Mouse (Mus musculus) left cerebral cortex, postnatal 10 days (tissue): Measurements from ENCODE around the gene Wipf3. TPM values are rescaled to one million over a fixed set of nuclear protein-coding genes. Genes with fewer than 3 reads are reported as not detected.

Source experiments
- DNase-seq, 2 experiments: peaks; one replicate each; pipeline ENCODE4 v3.0.0; 2021 to 2022; ENCODE audit warnings: low spot score in 2 of 2, mixed read lengths in 1 of 2; ENCODE audit errors: extremely low spot score in 1 of 2
- intact Hi-C: fragments of 180-260 bp; cut with DNase I; formaldehyde crosslinking; loops from one replicate; pipeline ENCODE4 v1.15.1; 2025
- total RNA-seq, 2 experiments: library from RNA; stranded (reverse); gene quantifications; 2 replicates each; pipeline ENCODE4 v1.2.3; 2021

Gene Wipf3
- total RNA-seq, 2 experiments from 2014 or later, result 23.2 to 33.3 TPM

DNA sequence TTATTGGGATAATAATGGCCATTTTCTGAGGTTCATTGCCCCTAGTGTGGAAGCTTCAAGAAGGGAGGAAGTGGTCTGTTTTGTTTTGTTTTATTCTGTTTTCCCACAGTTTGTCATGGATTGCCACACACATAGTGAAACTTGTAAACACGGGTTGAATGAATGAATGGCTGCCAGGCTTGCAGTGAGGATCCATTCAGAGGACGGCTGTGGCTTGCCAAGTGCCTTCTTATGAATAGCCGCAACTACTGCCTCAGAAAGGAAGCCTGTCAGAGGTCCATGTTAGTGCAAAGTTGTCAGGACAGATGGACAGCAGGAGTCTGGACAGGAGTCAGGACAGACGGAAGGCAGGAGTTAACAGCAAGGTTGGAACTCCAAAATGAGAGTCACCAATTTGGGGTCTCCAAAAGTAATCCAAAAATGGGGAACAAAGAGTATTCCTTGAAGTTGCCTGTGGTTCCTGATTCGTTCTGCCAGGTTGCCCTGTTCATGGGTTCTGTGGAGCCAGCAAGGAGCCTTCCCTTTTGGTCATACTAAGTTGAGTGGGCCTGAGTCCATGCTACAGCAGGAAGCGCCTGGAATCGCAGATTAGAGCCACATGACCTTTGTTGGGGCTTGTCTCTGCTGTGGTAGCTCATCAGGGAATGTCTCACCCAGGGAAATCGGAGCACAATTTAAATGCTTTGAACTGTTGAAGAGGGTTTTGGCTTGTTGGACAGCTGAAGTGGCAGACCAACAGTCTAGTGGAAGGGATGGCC lies 34.5 kb downstream of the Wipf3 start:
- peak; percentile 9 to 42 for DNase-seq

DNA sequence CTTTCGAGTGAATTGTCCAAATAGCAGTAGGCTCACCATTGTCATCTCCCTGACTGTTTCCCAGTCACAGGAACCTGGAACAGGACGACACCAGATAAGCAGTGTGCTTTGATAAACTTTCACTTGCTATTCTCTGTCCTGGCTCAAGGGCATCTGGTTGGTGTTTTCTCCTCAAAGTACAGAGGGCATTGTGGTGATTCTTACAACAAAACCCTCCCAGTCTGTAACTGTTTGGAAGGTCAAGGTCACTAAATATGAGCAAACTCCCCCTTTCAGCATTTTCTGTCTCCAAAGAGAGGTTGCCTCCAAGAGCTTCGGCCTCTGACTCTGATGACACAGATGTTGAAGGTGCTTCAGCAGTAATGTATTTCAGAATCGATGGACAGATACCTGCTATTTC lies 35.5 kb downstream of the Wipf3 start:
- no peak for DNase-seq
- intact Hi-C loops, result no loop called here

More for the DNA sequence above, 34.5 kb downstream of the Wipf3 start:
- intact Hi-C loops, result no loop called here

DNA sequence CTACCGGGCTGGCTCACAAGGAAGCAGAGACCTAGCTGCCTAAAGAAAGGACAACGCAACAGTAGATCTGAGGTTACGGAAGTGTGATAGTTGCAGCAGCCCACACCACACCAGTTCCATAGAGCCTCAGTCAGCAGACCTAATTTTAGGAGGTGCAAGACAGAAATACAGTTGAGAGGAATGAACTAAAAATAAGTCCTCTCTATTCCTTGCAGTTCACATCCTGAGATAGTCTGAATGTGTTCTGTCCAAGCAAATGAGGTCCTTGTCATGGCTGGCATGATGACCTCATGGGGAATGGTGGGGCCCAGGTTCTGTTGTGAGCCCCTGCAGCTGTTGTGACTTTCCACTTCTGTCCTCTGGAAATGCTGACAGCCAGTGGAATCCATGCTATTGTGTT lies 38.0 kb downstream of the Wipf3 start:
- DNase-seq, result no peak
- intact Hi-C loops, result no loop called here

DNA sequence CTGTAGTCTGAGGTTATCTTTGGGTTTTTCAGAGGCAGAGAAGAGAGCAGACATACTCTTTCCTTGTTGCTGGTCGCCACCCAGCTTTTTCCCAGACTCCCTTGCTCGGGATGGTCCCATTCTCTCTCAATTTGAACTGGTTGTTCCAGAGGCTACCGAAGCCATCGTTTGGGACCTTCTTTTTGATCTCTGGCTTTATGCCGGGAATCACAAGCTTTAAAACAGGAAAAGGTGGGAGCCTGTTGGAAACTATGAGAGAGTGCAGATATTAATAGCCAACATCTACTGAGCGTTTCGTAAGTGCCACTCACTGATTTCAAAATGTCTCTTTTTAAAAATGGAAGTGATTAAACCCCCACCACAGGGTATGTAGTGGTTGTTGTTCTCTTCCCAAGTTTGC lies 42.5 kb downstream of the Wipf3 start:
- intact Hi-C loops, result loop anchor here (5.0 kb wide), 1 partner anchor 40 kb away; no protein-coding TSS in a partner anchor
- no peak for DNase-seq

DNA sequence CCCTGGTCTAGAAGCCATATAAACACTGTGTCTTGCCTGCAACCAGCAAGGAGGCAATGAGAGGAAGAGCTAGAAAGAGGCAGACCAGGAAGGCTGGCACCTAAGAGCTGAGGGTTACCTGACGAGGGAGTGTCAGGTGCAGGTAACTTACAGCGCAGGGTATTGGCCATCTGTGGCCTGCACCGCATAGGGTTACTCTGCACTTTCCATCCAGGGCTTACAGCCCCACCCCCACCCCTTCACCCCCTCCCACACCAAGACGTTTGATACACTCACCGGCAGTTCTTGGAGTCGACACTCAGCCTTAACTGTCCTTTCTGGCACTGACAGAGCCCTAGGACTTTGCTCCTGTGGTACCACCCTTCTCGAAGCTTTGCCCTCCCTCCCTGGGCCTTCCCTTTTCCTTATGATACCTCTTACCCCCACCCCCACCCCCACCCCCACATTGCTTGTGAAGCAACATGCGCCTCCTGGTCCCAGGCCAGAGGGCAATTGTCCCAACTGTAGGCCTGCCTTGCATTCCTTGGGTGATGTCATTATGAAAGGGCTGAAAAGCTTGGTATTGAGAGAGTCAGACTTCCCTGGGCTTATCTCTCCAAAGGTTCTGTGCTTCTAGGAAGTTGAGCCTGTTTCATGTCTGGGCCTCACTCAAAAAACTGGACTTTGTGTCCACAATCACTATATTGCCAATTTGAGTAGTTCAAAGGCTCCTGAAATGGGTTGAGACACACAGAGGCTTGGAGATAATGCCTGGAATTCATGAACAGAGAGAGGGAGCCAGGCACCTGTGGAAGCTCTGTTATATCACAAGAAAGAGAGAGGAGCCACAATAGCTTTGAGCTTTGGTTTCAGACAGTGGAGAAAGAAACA lies 43.7 kb downstream of the Wipf3 start:
- intact Hi-C loops, result loop anchor here (5.0 kb wide), 1 partner anchor 41 kb away; no protein-coding TSS in a partner anchor
- no peak for DNase-seq

DNA sequence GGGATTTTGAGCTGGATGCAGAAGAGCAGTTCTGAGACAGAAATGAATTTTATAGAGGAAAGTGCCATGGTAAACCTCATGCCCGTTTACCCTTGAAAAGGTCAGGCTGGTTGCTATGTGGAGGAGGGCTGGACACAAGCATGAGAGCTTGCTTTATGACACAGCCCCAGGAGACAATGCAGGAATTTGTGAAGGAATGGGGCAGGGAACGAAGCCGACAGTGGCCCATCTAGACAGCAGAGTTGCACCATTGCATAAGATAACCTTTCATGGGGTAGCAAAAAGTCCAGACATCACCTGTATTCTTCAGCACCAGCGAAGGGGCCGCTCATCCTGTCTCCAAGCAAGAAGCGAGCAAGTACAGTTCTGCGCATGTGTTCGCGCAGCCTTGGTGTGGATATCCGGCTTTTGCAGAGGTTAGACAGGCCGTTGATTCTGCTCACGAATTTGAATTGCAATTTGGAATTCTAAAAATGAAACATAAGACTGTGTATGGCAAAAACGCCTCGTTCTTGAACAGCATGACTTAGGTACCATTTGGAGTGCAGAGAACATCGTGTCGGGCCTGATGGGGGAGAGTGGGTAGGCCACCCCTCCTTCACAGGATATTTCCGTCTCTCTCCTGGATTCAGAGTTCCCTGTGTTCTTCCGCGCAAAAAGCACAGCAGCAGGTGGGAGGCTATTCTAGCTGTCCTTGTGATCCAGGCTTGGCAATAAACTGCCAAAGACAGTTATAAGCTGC lies 46.7 kb downstream of the Wipf3 start:
- DNase-seq, result peak in 1 of 2 experiments; percentile 27
- intact Hi-C loops, result no loop called here

DNA sequence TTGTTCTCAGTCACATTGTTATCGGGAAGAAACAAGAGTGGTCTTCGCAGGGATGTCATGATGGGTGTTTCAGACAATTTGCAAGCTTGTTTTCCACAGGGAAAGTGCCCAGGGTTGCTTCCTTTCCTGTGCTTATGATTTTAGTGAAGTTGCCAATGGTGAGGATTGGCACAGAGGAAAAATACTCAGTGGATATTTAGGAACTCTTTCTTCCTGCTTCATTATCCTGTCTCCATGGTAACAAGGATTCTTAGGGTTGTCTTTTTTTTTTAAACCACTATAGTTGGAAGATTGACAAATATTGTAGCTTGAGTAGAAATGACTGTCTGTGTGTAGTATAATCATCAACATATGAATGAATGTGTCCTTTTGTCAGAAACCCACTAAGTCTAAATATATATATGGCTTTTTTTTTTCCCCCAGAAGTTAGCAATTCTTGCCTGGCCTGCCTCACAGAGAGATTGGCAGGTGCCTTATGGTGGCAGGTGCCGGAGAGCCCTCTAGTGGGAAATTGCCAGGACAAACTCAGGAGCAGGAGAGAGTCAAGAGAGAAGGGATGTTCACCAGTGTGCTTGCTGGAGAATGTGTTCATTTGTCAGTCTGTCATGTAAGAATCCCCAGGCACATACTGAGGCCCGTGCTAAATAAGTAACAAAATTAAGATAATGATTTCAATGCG lies 49.4 kb downstream of the Wipf3 start:
- DNase-seq, result peak in 1 of 2 experiments; percentile 34
- intact Hi-C loops, result no loop called here

DNA sequence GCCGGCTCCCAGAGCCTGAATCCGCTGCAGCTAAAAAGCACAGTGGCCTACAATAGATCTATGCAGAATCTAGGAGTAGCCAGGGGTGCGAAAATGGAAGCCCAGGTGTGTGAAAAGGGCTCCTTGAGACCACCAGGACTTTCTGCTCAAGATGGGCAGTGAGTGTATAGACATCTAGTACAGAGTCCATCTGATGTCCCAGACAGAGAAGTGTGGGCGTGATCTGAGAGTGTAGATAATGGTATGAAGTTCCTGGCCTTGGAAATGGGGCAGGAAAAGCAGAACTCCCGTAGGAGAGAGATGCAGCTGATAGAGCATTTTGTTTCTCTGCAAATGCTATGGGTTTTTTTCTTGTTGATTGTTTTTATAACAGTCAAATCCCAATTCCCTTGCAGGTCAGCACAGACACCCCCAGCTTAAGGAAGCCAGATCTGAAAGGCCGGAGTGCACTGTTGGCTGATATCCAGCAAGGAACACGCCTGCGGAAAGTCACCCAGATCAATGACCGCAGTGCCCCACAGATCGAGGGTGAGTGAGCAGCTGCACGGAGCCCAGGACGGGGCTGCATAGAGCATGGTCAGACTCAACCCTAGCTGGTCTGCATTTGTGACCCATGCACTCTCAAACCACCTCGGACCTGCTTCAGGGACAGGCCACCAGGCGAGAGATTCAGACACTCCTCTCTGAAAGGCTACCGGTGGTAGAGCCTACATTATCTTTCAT lies 52.1 kb downstream of the Wipf3 start:
- intact Hi-C loops, result loop anchor here (5.0 kb wide), 1 partner anchor 89 kb away; no protein-coding TSS in a partner anchor
- DNase-seq, result no peak

DNA sequence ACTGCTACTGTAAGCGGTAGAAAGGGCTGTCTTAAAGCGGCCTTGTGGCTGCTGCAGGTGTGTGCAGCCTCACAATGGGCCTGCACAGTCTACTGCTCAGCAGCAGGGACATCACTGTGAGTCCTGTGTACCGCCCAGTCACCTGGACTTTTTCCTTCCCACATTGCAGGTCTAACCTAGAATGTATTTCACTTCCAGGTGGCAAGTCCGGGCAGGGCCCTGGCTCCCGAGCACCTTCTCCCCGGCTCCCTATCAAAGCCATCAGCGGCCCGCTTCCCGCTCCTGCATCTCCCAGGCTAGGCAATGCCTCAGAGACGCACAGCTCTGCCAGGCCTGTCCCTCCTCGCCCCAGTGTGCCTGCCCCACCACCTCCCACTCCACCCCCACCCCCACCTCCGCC lies 55.6 kb downstream of the Wipf3 start:
- DNase-seq, result no peak
- intact Hi-C loops, result loop anchor here (5.0 kb wide), 1 partner anchor 93 kb away; no protein-coding TSS in a partner anchor

DNA sequence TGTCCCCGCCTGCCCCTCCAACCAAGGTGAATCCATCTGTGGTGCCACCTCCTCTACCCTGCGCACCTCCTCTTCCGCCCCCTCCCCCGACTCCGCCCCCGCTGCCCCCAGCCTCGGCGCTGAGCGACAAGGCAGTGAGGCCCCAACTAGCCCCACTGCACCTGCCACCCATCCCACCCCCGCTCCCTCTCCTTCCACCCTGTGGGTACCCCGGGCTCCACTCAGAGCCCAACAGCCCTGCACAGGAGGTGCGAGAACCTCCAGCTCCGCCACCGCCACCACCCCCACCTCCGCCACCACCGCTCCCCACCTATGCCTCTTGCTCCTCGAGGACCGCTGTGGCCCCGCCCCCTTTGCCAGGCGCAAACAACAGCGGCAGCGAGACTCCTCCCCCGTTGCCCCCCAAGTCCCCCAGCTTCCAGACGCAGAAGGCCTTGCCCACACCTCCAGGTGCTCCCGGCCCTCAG lies 56.1 kb downstream of the Wipf3 start:
- DNase-seq, result peak in 1 of 2 experiments; percentile 42
- intact Hi-C loops, result no loop called here

DNA sequence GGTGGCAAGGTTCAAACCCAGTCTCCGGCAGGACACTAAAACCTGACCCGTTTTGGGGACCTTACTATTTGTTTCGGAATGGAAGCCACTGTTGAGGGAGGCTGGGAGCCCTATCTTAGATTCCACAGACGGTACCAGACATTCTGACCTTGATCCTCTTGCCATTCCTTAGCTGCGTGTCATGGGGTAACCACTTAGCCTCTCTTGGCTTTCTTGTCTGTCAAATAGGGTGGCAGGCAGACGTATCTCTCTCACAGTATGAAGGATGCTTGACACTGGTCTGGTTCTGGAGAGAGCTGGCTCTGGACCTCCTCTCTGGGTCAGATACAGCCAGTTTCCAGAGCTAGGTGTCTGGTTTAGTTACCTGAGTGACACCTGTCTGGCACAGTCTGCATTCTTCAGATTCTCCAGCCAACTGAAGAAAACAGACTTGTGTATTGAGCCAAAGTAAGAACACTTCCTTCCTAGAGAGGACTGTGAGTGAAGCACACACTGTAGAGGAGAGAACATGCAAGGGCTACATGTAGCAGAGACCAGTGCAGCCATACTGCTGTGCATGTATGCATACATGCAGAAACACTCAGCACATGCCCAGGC lies 56.7 kb downstream of the Wipf3 start:
- intact Hi-C loops, result no loop called here
- no peak for DNase-seq

DNA sequence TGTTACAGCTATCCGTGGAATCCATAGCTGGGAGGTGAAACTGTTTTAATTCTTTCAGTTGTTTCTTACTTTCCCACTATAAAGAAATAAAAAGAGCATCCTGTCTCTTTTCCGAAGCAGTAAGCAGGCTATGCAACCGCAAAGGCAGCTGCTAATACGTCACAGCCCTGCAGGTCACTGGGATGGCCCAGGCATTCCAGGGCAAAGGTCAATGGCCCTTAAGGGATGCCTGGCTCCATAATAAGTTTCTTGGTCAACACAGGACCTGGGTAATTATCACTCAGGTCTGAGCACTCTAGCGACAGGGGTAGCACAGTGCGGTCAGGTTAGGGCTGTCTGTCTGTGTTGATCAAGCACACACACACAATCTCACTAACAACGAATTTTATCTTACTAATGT lies 61.7 kb downstream of the Wipf3 start:
- intact Hi-C loops, result no loop called here
- DNase-seq, result no peak

DNA sequence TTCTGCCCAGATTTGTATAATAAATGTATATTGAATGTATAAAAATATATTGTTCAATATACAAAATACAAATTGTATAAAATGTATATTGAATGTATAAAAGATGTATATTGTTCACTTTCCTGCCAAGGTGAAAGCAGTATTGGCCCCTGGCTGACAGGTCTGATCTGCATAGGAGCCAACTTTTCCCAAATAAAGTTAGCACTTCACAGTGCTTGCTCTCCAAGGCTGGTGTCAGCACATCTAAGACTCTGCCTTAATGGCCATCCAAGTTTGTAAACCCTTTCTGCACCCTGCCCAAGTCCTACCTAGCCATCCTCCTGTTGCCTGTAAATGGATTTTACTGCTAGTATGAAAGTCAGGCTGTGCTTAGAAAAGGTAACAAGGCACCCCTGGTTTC lies 64.7 kb downstream of the Wipf3 start:
- intact Hi-C loops, result no loop called here

DNA sequence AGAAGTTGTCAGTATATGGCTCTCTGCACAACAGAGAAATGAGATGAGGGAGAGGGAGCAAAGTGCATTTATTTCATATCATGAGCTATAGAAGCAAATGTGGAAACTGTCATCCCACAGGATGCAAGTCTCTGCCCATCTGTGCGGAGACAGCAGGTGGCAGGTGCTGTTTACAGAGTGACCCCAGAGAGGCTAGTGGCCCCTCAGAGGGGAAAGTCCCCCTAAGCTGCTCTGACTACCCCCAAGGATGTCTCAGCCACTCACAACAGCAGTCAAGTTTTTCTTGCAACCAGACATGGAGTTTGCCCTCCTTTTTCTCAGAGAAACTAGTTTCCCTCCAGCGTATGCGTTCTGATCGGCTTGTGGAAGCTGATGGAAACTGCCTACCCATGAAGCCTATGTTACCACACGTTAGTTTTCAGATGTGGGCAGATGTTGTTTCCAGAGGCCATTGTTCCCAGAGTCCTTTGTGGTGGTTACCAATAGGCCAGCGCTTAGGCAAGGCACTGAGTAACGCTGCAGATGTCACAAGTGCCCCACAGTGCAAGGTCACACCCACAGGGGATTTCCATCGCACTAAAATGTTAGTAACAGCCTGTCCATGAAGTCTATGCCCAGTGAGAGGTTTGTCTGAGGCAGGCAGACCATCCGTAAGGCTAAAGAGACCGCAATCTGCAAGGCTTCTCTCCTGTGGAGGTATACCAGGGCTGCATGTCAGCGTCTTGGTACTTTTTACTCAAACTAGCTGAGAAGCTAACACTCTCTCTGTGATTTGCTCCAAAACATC lies 65.4 kb downstream of the Wipf3 start:
- intact Hi-C loops, result no loop called here
- DNase-seq, result no peak

More for the DNA sequence above, 64.7 kb downstream of the Wipf3 start:
- no peak for DNase-seq

DNA sequence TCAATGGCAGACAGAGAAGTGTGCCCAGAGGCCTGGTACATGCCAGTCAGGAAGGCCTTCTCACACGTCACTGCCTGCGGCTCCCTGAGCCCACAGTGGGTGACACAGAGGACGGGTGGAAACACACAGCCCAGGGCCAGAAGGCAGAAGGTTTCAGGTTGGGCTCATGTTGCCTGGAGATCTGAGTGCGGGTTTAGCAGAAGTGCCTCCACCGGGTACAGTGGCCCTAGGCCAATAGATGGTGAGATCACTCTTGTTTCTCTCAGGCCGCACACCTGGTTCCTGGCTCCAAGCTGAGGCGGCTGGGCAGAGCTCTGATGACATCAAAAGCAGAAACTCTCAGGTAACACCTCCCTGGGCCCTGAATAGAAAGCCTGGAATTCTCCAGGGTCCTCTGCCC lies 66.8 kb downstream of the Wipf3 start:
- intact Hi-C loops, result no loop called here
- DNase-seq, result no peak

DNA sequence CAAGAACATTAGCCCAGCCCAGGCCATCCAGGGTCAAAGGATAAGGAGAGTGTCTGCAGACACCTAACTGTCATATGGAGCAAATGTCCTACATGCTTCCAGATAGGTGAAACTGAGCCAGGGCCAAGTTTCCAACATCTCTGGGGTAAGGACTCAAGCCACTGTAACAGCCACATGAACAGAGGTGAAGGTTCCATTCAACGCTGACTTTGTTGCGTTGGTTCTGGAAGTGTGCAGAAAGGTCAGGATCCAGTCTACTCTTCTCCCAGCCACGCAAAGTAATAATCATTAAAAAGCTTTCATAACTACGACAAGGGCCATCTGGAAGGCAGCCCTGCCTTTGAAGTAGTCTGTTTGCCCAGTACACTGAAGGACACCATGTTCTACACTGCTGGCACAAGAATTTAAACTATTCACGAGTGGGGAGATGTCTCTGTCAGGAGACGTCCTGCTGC lies 73.3 kb downstream of the Wipf3 start:
- intact Hi-C loops, result no loop called here
- DNase-seq, result no peak

DNA sequence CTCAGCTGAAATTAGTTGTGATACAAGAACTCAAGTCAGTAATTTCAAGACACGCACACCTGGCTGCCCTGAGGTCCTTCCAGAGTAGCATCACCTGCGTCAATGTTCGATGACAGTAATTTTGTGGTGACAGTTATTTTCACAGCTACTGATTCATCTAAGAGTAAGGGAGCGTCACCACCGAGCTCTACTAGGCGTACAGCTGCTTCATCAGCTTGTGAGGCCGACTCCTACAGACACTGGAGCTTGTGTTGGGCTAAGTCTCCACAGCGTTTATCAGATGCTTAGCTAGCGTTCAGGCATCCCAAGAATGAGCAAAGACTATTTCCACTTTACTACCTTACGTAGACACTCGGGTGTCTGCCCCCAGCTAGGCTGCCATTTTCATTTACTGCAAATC lies 76.9 kb downstream of the Wipf3 start:
- no peak for DNase-seq
- intact Hi-C loops, result loop anchor here (2.0 kb wide), 1 partner anchor 116 kb away; no protein-coding TSS in a partner anchor
